Mouse (Mus musculus): ENCODE results near the gene Hist1h1b. TPM values are rescaled to one million over a fixed set of nuclear protein-coding genes. Genes with fewer than 3 reads are reported as not detected.
A peak's percentile ranks its signal among the peaks of the same experiment; 100 is the strongest.
"Not testable (repeated sequence)": the region's sequence is repeated elsewhere in the genome, so short reads cannot be mapped to it uniquely, and the experiment has no call there.

The Hist1h1b gene
- polyA plus RNA-seq, 1 experiment from 2014 or later: 25.0 TPM

- H3K27me3 ChIP-seq (replicated peaks): no peaks in the 10 kb centered on the region
- H3K36me3 ChIP-seq: no peaks in the 10 kb centered on the region
- H3K4me3 ChIP-seq (replicated peaks): peak overlapping the region; percentile 58
- no peaks in the 10 kb centered on the region for H3K9me3 ChIP-seq
- 3% methylated on average over 33 of the region's 33 CpGs for WGBS
- peak overlapping the region; percentile 95 for H3K27ac ChIP-seq
- peak overlapping the region; percentile 94 for H3K4me2 ChIP-seq (replicated peaks)
- peak overlapping the region; percentile 83 for H3K9ac ChIP-seq
- peak; percentile 87 for ATAC-seq
- peaks cover 6% of the 10 kb centered on the region for H3K4me1 ChIP-seq (replicated peaks)
These were observed 1.3 kb downstream of the Hist1h1b start for GRCm38 (mm10) chr13:21778814-21779766.

- Histone ChIP-seq H3K27me3 (replicated peaks) (no peaks in the 10 kb centered on the region), H3K9me3 (no peaks in the 10 kb centered on the region), H3K4me1 (replicated peaks) (0 out of 2 replicates have a peak, but pooled peaks cover 2% of the 10 kb centered on the region), H3K27ac (no peak overlapping the region), H3K9ac (no peak overlapping the region), H3K4me3 (replicated peaks) (no peak overlapping the region), H3K36me3 (no peaks in the 10 kb centered on the region), H3K4me2 (replicated peaks) (no peak overlapping the region)
- ATAC-seq: no peak
- 63% methylated on average over 1 of the region's 1 CpGs for WGBS
These were observed 24.7 kb downstream of the Hist1h1b start for GRCm38 (mm10) chr13:21755707-21756106.

- not testable (repeated sequence) for ATAC-seq; H3K4me1 ChIP-seq (replicated peaks); H3K36me3 ChIP-seq; H3K9me3 ChIP-seq; H3K27me3 ChIP-seq (replicated peaks)
- under 1% methylated on average over 17 of the region's 26 CpGs for WGBS
- H3K4me2 ChIP-seq (replicated peaks): peak overlapping the region; percentile 70
- H3K4me3 ChIP-seq (replicated peaks): peak overlapping the region; percentile 43
- peak overlapping the region; percentile 91 for H3K27ac ChIP-seq
- peak overlapping the region; percentile 48 for H3K9ac ChIP-seq
These were observed 26.0 kb downstream of the Hist1h1b start for GRCm38 (mm10) chr13:21754294-21755001.

GRCm38 (mm10) chr13:21753524-21754285 lies 26.7 kb downstream of the Hist1h1b start, which contains the start of the genes Hist1h2ak and Hist1h2bn:
TSS of gene Hist1h2ak (minus strand) at chr13:21753827.
TSS of gene Hist1h2bn (plus strand) at chr13:21754123.
- under 1% methylated on average over 48 of the region's 50 CpGs for WGBS

GRCm38 (mm10) chr13:21753051-21753523 lies 27.3 kb downstream of the Hist1h1b start:
- no peaks in the 10 kb centered on the region for H3K9me3 ChIP-seq
- H3K36me3 ChIP-seq: no peaks in the 10 kb centered on the region
- H3K4me3 ChIP-seq (replicated peaks): peak overlapping the region; percentile 43
- no peak for ATAC-seq
- H3K9ac ChIP-seq: peak overlapping the region; percentile 58
- H3K4me2 ChIP-seq (replicated peaks): peak overlapping the region; percentile 70
- 0 out of 2 replicates have a peak, but pooled peaks cover 2% of the 10 kb centered on the region for H3K4me1 ChIP-seq (replicated peaks)
- 1% methylated on average over 10 of the region's 10 CpGs for WGBS
- H3K27ac ChIP-seq: peak overlapping the region; percentile 91
- H3K27me3 ChIP-seq (replicated peaks): no peaks in the 10 kb centered on the region

More at GRCm38 (mm10) chr13:21753524-21754285, 26.7 kb downstream of the Hist1h1b start, which contains the start of the genes Hist1h2ak and Hist1h2bn:
- peak within 1 kb of the TSS; percentile 43 for H3K4me3 ChIP-seq (replicated peaks)
- H3K4me1 ChIP-seq (replicated peaks); H3K9me3 ChIP-seq; H3K36me3 ChIP-seq; H3K27me3 ChIP-seq (replicated peaks): not testable (repeated sequence)
- peak within 1 kb of the TSS; percentile 58 for H3K9ac ChIP-seq
- peak within 1 kb of the TSS; percentile 70 for H3K4me2 ChIP-seq (replicated peaks)
- ATAC-seq: peak; percentile 94
- H3K27ac ChIP-seq: peak within 1 kb of the TSS; percentile 91

GRCm38 (mm10) chr13:21752356-21752755 lies 28.1 kb downstream of the Hist1h1b start:
- peak overlapping the region; percentile 70; the same call in 1 of the 2 replicates for H3K4me2 ChIP-seq (replicated peaks)

GRCm38 (mm10) chr13:21751827-21752226 lies 28.6 kb downstream of the Hist1h1b start:
- 0 out of 2 replicates have a peak, but pooled peaks cover 6% of the 10 kb centered on the region for H3K4me1 ChIP-seq (replicated peaks)
- H3K4me2 ChIP-seq (replicated peaks): no peak overlapping the region
- no peaks in the 10 kb centered on the region for H3K27me3 ChIP-seq (replicated peaks)
- peak overlapping the region; percentile 11; the same call in 1 of the 2 replicates for H3K27ac ChIP-seq
- no peaks in the 10 kb centered on the region for H3K36me3 ChIP-seq
- H3K9me3 ChIP-seq: no peaks in the 10 kb centered on the region
- H3K9ac ChIP-seq: no peak overlapping the region
- ATAC-seq: no peak
- H3K4me3 ChIP-seq (replicated peaks): no peak overlapping the region
- 61% methylated on average over 3 of the region's 3 CpGs for WGBS

More at GRCm38 (mm10) chr13:21752356-21752755, 28.1 kb downstream of the Hist1h1b start:
- WGBS: 26% methylated on average over 3 of the region's 3 CpGs
- H3K4me1 ChIP-seq (replicated peaks): 0 out of 2 replicates have a peak, but pooled peaks cover 5% of the 10 kb centered on the region
- no peaks in the 10 kb centered on the region for H3K36me3 ChIP-seq
- 0 out of 2 replicates have a peak overlapping the region, but pooled peaks have one; percentile 11 for H3K27ac ChIP-seq
- H3K9me3 ChIP-seq: no peaks in the 10 kb centered on the region
- ATAC-seq: no peak
- no peak overlapping the region for H3K9ac ChIP-seq
- no peak overlapping the region; the same call in 1 of the 2 replicates for H3K4me3 ChIP-seq (replicated peaks)
- no peaks in the 10 kb centered on the region for H3K27me3 ChIP-seq (replicated peaks)

GRCm38 (mm10) chr13:21751417-21751816 lies 29.0 kb downstream of the Hist1h1b start:
- Histone ChIP-seq H3K27me3 (replicated peaks) (no peaks in the 10 kb centered on the region), H3K9ac (no peak overlapping the region), H3K27ac (no peak overlapping the region), H3K36me3 (no peaks in the 10 kb centered on the region), H3K4me2 (replicated peaks) (no peak overlapping the region), H3K4me1 (replicated peaks) (0 out of 2 replicates have a peak, but pooled peaks cover 6% of the 10 kb centered on the region), H3K9me3 (no peaks in the 10 kb centered on the region), H3K4me3 (replicated peaks) (no peak overlapping the region)
- ATAC-seq: no peak

- not testable (repeated sequence) for H3K4me1 ChIP-seq (replicated peaks); H3K27me3 ChIP-seq (replicated peaks); H3K9me3 ChIP-seq; H3K36me3 ChIP-seq
- H3K9ac ChIP-seq: peak within 1 kb of the TSS; percentile 53
- peak; percentile 84 for ATAC-seq
- WGBS: under 1% methylated on average over 51 of the region's 56 CpGs
- H3K4me2 ChIP-seq (replicated peaks): peak within 1 kb of the TSS; percentile 62
- H3K4me3 ChIP-seq (replicated peaks): peak within 1 kb of the TSS; percentile 44
- H3K27ac ChIP-seq: peak within 1 kb of the TSS; percentile 94
These were observed 30.0 kb downstream of the Hist1h1b start, which contains the start of gene Hist1h4k for GRCm38 (mm10) chr13:21750159-21751017. TSS of gene Hist1h4k (minus strand) at chr13:21750505.

GRCm38 (mm10) chr13:21749387-21750158 lies 30.9 kb downstream of the Hist1h1b start:
- no peak for ATAC-seq
- Histone ChIP-seq H3K4me2 (replicated peaks) (peak overlapping the region; percentile 62), H3K9me3 (no peaks in the 10 kb centered on the region), H3K9ac (peak overlapping the region; percentile 46), H3K4me1 (replicated peaks) (0 out of 2 replicates have a peak, but pooled peaks cover 6% of the 10 kb centered on the region), H3K27ac (peak overlapping the region; percentile 94), H3K27me3 (replicated peaks) (no peaks in the 10 kb centered on the region), H3K36me3 (no peaks in the 10 kb centered on the region), H3K4me3 (replicated peaks) (peak overlapping the region; percentile 44)
- WGBS: 4% methylated on average over 5 of the region's 5 CpGs
